Mouse (Mus musculus): ENCODE data around the gene Astn2.

DNA sequence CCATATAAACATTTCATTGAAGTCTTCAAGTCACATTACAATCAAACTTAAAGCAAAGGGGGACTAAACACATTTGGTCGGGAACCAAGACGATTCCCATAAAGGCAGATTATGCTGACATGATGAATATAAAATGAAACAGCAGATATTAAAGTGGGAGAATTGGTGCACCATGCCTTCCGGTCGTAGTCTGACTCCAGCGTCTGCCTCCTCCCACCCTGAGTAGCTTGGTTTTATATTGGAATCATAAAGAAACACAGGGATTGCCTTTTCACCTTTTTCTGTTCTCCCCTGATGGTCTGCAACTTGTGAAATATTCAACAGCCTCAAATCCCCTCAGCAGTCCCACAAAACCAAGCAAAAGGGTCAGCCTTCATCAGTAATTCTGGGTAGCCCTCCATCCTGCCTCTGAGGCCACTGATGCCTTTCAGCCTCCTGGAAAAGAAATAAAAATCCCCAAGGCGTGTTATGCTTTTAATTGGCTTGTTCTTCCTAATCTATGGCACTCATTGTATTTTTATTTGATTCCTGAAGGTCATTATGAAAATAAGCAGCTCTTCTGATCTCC is 132.8 kb downstream of the Astn2 start:
- no peak for TF ChIP-seq CTCF (IDR thresholded peaks at IDR 0.05)
- TF ChIP-seq EP300 (IDR thresholded peaks at IDR 0.05), result no peak
